Mouse (Mus musculus) hindlimb bud, embryonic 11.5 days (tissue): Measurements from ENCODE around the gene Mllt11.

Experiments used
- DNase-seq: peaks from one replicate; pipeline ENCODE4 v3.0.0-alpha.2; 2012; ENCODE audit warnings: low read depth, low spot score; ENCODE audit errors: extremely low spot score

Mllt11 gene

GRCm38 (mm10) chr3:95246465-95247231 is 14.7 kb upstream of the Mllt11 start:
- no peak for DNase-seq

- DNase-seq, result no peak
These were observed 11.1 kb upstream of the Mllt11 start for GRCm38 (mm10) chr3:95243086-95243485.

GRCm38 (mm10) chr3:95241498-95241897 is 9.5 kb upstream of the Mllt11 start, which contains the start of gene Gm128:
TSS of gene Gm128 (minus strand) at chr3:95241598.
- no peak for DNase-seq

GRCm38 (mm10) chr3:95240900-95241299 is 8.9 kb upstream of the Mllt11 start:
- DNase-seq, result no peak

- DNase-seq, result no peak
These were observed 8.0 kb upstream of the Mllt11 start for GRCm38 (mm10) chr3:95239971-95240370.

- DNase-seq, result no peak
These were observed 7.1 kb upstream of the Mllt11 start for GRCm38 (mm10) chr3:95239022-95239421.

- no peak for DNase-seq
These were observed 5.6 kb upstream of the Mllt11 start for GRCm38 (mm10) chr3:95237541-95238099.

GRCm38 (mm10) chr3:95235386-95236301 is 3.7 kb upstream of the Mllt11 start:
- no peak for DNase-seq

GRCm38 (mm10) chr3:95233303-95233980 is 1.5 kb upstream of the Mllt11 start:
- no peak for DNase-seq

- no peak for DNase-seq
These were observed 800 bp upstream of the Mllt11 start for GRCm38 (mm10) chr3:95232771-95233170.

GRCm38 (mm10) chr3:95230495-95231297 is 1.3 kb downstream of the Mllt11 start:
- no peak for DNase-seq

- DNase-seq, result no peak
These were observed 2.0 kb downstream of the Mllt11 start for GRCm38 (mm10) chr3:95229781-95230494.

GRCm38 (mm10) chr3:95228894-95229780 is 2.8 kb downstream of the Mllt11 start:
- DNase-seq, result no peak

GRCm38 (mm10) chr3:95228148-95228893 is 3.6 kb downstream of the Mllt11 start, which contains the start of gene Cdc42se1:
TSS of gene Cdc42se1 (plus strand) at chr3:95228732.
- DNase-seq, result no peak

GRCm38 (mm10) chr3:95227214-95227613 is 4.8 kb downstream of the Mllt11 start:
- DNase-seq, result no peak

GRCm38 (mm10) chr3:95224295-95224694 is 7.7 kb downstream of the Mllt11 start:
- no peak for DNase-seq

- no peak for DNase-seq
These were observed 8.9 kb downstream of the Mllt11 start for GRCm38 (mm10) chr3:95223041-95223440.
